In the genomic region with DNA sequence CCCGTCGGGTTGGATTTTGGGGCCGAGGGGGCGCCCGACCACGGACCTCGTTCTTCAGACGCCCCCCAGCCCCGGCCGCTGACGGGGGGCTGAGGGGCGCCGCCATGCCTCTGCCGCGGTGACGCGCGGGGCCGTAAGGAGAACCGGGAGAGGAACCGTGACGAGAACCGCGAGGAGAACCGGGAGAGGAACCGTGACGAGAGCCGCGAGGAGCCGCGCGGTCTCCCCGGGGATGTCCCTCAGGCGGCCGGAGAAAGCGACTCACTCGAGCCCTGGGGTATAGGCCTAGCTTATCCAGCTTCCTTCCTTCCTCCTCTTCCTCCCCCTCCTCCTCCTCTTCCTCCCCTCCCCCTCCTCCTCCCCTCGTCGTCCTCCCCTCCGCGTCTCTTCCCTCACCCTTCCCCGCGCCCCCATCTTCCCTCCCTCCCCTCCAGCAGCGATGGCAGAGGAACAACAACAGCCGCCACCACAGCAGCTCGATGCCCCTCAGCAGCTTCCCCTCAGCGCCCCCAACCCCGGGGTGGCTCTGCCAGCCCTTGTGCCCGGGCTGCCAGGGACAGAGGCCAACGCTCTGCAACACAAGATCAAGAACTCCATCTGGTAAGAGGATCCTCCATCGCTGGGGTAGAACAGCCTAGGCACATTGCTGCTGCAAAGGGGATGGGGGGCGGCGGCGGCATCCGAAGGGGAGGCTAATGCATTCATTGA, we compare ENCODE assay signal across 8 mouse cellular contexts. TPM values are rescaled to one million over a fixed set of nuclear protein-coding genes. Genes with fewer than 3 reads are reported as not detected.
DNase-seq lines count a peak whose midpoint lies in the region; ATAC-seq and TF ChIP-seq lines count a peak whose summit lies in the region.

No protein-coding gene starts in this region.

- no peak for TF ChIP-seq CTCF in spleen, adult 2 months (IDR thresholded peaks at IDR 0.05; ENCODE audit: extremely low read depth, insufficient read depth, insufficient read length, insufficient replicate concordance)

- TF ChIP-seq POLR2A in limb, embryonic 14.5 days (IDR thresholded peaks at IDR 0.05; ENCODE audit: borderline replicate concordance, extremely low read depth, insufficient read depth, insufficient read length), result peak; percentile 38; the same call in 1 of the 2 replicates
- TF ChIP-seq POLR2A in spleen, adult 2 months (IDR thresholded peaks at IDR 0.05; ENCODE audit: low read depth, low read length), result no peak

- DNase-seq in 3134 (ENCODE audit: extremely low read depth, insufficient read length, low spot score), result peak; percentile 71
- peak; percentile 49 for DNase-seq in adrenal gland, postnatal 25 days
- DNase-seq in heart, adult 18-20 months, result peak; percentile 49 to 69
- peak; percentile 25 to 26 for DNase-seq in kidney, adult 8-10 months
- DNase-seq in limb, embryonic 14.5 days (ENCODE audit: low spot score), result peak; percentile 40
- DNase-seq in spleen, adult 2 months (ENCODE audit: low read depth in 1 of 2, low spot score in 2 of 2), result peak; percentile 22 to 49

- no peaks in the 10 kb centered on the region for H3K36me3 ChIP-seq in embryonic facial prominence, embryonic 12.5 days
- H3K36me3 ChIP-seq in limb, embryonic 14.5 days (ENCODE audit: control insufficient read depth, insufficient read depth, low read length), result no peaks in the 10 kb centered on the region
- no peaks in the 10 kb centered on the region for H3K36me3 ChIP-seq in midbrain, embryonic 15.5 days (replicated peaks)
- no peaks in the 10 kb centered on the region for H3K36me3 ChIP-seq in spleen, adult 2 months (ENCODE audit: control insufficient read depth, insufficient read depth, low read length)

- 1% methylated on average over 51 of the region's 55 CpGs for WGBS in embryonic facial prominence, embryonic 12.5 days
- under 1% methylated on average over 28 of the region's 55 CpGs for WGBS in limb, embryonic 14.5 days
- under 1% methylated on average over 51 of the region's 55 CpGs for WGBS in midbrain, embryonic 15.5 days
- 2% methylated on average over 52 of the region's 55 CpGs for WGBS in spleen, adult 2 months

- H3K27ac ChIP-seq in embryonic facial prominence, embryonic 12.5 days, result peak overlapping the region; percentile 100
- H3K27ac ChIP-seq in limb, embryonic 14.5 days (replicated peaks; ENCODE audit: low read depth, low read length), result peak overlapping the region; percentile 98
- H3K27ac ChIP-seq in midbrain, embryonic 15.5 days, result peak overlapping the region; percentile 100
- H3K27ac ChIP-seq in spleen, adult 2 months (ENCODE audit: insufficient read depth, low read length), result peak overlapping the region; percentile 97

- no peaks in the 10 kb centered on the region for H3K27me3 ChIP-seq in embryonic facial prominence, embryonic 12.5 days
- no peaks in the 10 kb centered on the region for H3K27me3 ChIP-seq in limb, embryonic 14.5 days (ENCODE audit: control insufficient read depth, insufficient read depth, low read length)
- no peaks in the 10 kb centered on the region for H3K27me3 ChIP-seq in midbrain, embryonic 15.5 days (replicated peaks)
- no peaks in the 10 kb centered on the region for H3K27me3 ChIP-seq in spleen, adult 2 months (ENCODE audit: control insufficient read depth, insufficient read depth, low read length)

- peaks cover 13% of the 10 kb centered on the region for H3K4me1 ChIP-seq in embryonic facial prominence, embryonic 12.5 days
- H3K4me1 ChIP-seq in limb, embryonic 14.5 days (ENCODE audit: control insufficient read depth, insufficient read depth, low read length), result peaks cover 8% of the 10 kb centered on the region
- H3K4me1 ChIP-seq in midbrain, embryonic 15.5 days, result peaks cover 14% of the 10 kb centered on the region
- peaks cover 10% of the 10 kb centered on the region for H3K4me1 ChIP-seq in spleen, adult 2 months (ENCODE audit: control insufficient read depth, insufficient read depth, insufficient read length)

- peak overlapping the region; percentile 72 for H3K4me2 ChIP-seq in embryonic facial prominence, embryonic 12.5 days (replicated peaks)
- H3K4me2 ChIP-seq in limb, embryonic 14.5 days (replicated peaks; ENCODE audit: low read depth, low read length, severe bottlenecking), result peak overlapping the region; percentile 78
- H3K4me2 ChIP-seq in midbrain, embryonic 15.5 days, result peak overlapping the region; percentile 81

- H3K9me3 ChIP-seq in embryonic facial prominence, embryonic 12.5 days, result no peaks in the 10 kb centered on the region
- H3K9me3 ChIP-seq in limb, embryonic 14.5 days (ENCODE audit: control insufficient read depth, low read length), result no peaks in the 10 kb centered on the region
- no peaks in the 10 kb centered on the region for H3K9me3 ChIP-seq in midbrain, embryonic 15.5 days

- ATAC-seq in embryonic facial prominence, embryonic 12.5 days (ENCODE audit: insufficient number of reproducible peaks, insufficient read depth, low FRiP score, low TSS enrichment), result peak; percentile 30
- peak; percentile 52 for ATAC-seq in limb, embryonic 14.5 days (ENCODE audit: low FRiP score, low read depth)
- peak; percentile 52 for ATAC-seq in midbrain, embryonic 15.5 days (replicated peaks)

- H3K4me3 ChIP-seq in embryonic facial prominence, embryonic 12.5 days, result peak overlapping the region; percentile 93
- peak overlapping the region; percentile 97 for H3K4me3 ChIP-seq in limb, embryonic 14.5 days (replicated peaks; ENCODE audit: low read length)
- H3K4me3 ChIP-seq in midbrain, embryonic 15.5 days, result peak overlapping the region; percentile 98
- peak overlapping the region; percentile 84 for H3K4me3 ChIP-seq in spleen, adult 2 months (ENCODE audit: extremely low read depth, insufficient read depth, insufficient read length)

- H3K9ac ChIP-seq in embryonic facial prominence, embryonic 12.5 days, result peak overlapping the region; percentile 94
- peak overlapping the region; percentile 92 for H3K9ac ChIP-seq in limb, embryonic 14.5 days (ENCODE audit: low read depth, low read length, severe bottlenecking)
- peak overlapping the region; percentile 97 for H3K9ac ChIP-seq in midbrain, embryonic 15.5 days

RNA-seq across cellular contexts. Expression of a gene that starts 0.5 kb away (rescaled TPM):
- total RNA-seq in adrenal gland, postnatal 25 days (2021), result 30.9 and 32.5 TPM in 2 replicates
- 14.6 TPM in 2 replicates for polyA plus RNA-seq in embryonic facial prominence, embryonic 12.5 days (2016; fragmentation: Nextera tagmentation; extraction: Ambion mirVana)
- total RNA-seq in heart, adult 18-20 months (2021), result 1 to 10 TPM; 6.3 to 7.6 TPM
- 14.1 and 16.0 TPM in 2 replicates for polyA plus RNA-seq in limb, embryonic 14.5 days (2012; rRNA removed)
- 14.2 and 14.3 TPM in 2 replicates for polyA plus RNA-seq in limb, embryonic 14.5 days (2014; fragmentation: Nextera tagmentation; extraction: Ambion mirVana)
- polyA plus RNA-seq in midbrain, embryonic 15.5 days (2015; fragmentation: Nextera tagmentation; extraction: Ambion mirVana), result 17.0 and 17.9 TPM in 2 replicates
- 7.4 and 7.8 TPM in 2 replicates for polyA plus RNA-seq in spleen, adult 2 months (2012; rRNA removed)

RNA-seq across cellular contexts. Expression of a gene that starts 40.5 kb away (rescaled TPM):
- total RNA-seq in adrenal gland, postnatal 25 days (2021), result 10.8 and 11.0 TPM in 2 replicates
- polyA plus RNA-seq in embryonic facial prominence, embryonic 12.5 days (2016; fragmentation: Nextera tagmentation; extraction: Ambion mirVana), result 48.1 and 52.9 TPM in 2 replicates
- total RNA-seq in heart, adult 18-20 months (2021), result 1 to 10 TPM in 1 of 2 experiments, under 1 TPM in 1; 0.50 to 1.0 TPM
- polyA plus RNA-seq in limb, embryonic 14.5 days (2012; rRNA removed), result 15.6 and 26.0 TPM in 2 replicates
- 24.0 and 26.5 TPM in 2 replicates for polyA plus RNA-seq in limb, embryonic 14.5 days (2014; fragmentation: Nextera tagmentation; extraction: Ambion mirVana)
- polyA plus RNA-seq in midbrain, embryonic 15.5 days (2015; fragmentation: Nextera tagmentation; extraction: Ambion mirVana), result 32.6 and 37.3 TPM in 2 replicates
- polyA plus RNA-seq in spleen, adult 2 months (2012; rRNA removed), result 2.2 and 2.6 TPM in 2 replicates

Comparison
In these comparisons a context has a peak if more than half of its experiments do, and no peak if none do; other contexts are left out.
1. Peak in every context shown above with its lines: DNase-seq, ATAC-seq, H3K4me3 ChIP-seq and H3K27ac ChIP-seq.